7 mouse cellular contexts compared by ENCODE assay signal in the genomic region with DNA sequence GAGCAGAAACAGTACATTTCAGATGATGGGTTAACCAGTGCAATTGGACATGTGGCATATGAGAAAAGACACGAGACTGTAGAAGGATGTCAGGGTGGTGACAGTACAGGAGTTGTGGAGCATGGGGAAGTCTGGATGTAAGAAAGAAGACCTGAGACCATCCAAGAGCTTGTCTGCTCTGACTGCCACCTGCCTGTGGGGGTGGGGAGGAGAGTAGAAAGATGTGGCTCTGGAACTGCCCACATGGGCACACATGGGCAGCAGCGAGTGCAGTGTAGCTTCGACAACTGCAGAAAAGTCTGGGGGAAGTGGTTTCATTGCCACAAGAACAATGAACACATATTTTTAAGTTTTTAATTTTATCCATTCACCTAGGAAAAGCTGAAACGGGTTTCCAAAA. TPM values are rescaled to one million over a fixed set of nuclear protein-coding genes. Genes with fewer than 3 reads are reported as not detected.
DNase-seq lines count a peak whose midpoint lies in the region; ATAC-seq lines count a peak whose summit lies in the region.

No protein-coding gene starts in this region.

- H3K4me1 ChIP-seq in megakaryocyte, embryonic 14.5 days: peaks cover 82% of the 10 kb centered on the region
- peaks cover under 1% of the 10 kb centered on the region; the same call in 1 of the 2 replicates for H3K4me1 ChIP-seq in embryonic facial prominence, embryonic 11.5 days (ENCODE audit: control insufficient read depth, insufficient read depth, low read length)
- peaks cover 32% of the 10 kb centered on the region for H3K4me1 ChIP-seq in intestine, embryonic 15.5 days (replicated peaks)
- peaks cover 55% of the 10 kb centered on the region for H3K4me1 ChIP-seq in neural tube, embryonic 14.5 days (ENCODE audit: control insufficient read depth, insufficient read depth, low read length)

- H3K4me2 ChIP-seq in embryonic facial prominence, embryonic 11.5 days (ENCODE audit: low read depth, low read length): peak overlapping the region; percentile 84
- peak overlapping the region; percentile 81 for H3K4me2 ChIP-seq in intestine, embryonic 15.5 days (replicated peaks)
- peak overlapping the region; percentile 65 for H3K4me2 ChIP-seq in neural tube, embryonic 14.5 days (ENCODE audit: low read depth, low read length)

- no peaks in the 10 kb centered on the region for H3K27me3 ChIP-seq in megakaryocyte, embryonic 14.5 days (replicated peaks)
- H3K27me3 ChIP-seq in embryonic facial prominence, embryonic 11.5 days (ENCODE audit: control insufficient read depth, insufficient read depth, low read length): no peaks in the 10 kb centered on the region
- no peaks in the 10 kb centered on the region for H3K27me3 ChIP-seq in intestine, embryonic 15.5 days (replicated peaks)
- H3K27me3 ChIP-seq in neural tube, embryonic 14.5 days (ENCODE audit: control insufficient read depth, insufficient read depth, low read length): no peaks in the 10 kb centered on the region

- H3K9me3 ChIP-seq in megakaryocyte, embryonic 14.5 days: no peaks in the 10 kb centered on the region
- no peaks in the 10 kb centered on the region for H3K9me3 ChIP-seq in embryonic facial prominence, embryonic 11.5 days (replicated peaks; ENCODE audit: control insufficient read depth, low read length)
- no peaks in the 10 kb centered on the region for H3K9me3 ChIP-seq in intestine, embryonic 15.5 days
- no peaks in the 10 kb centered on the region for H3K9me3 ChIP-seq in neural tube, embryonic 14.5 days (ENCODE audit: control insufficient read depth, low read length)

- no peak for ATAC-seq in megakaryocyte, adult 5-6 weeks (ENCODE audit: poor library complexity, severe bottlenecking)
- ATAC-seq in embryonic facial prominence, embryonic 11.5 days (replicated peaks; ENCODE audit: insufficient number of reproducible peaks, low FRiP score, low TSS enrichment, low read depth): no peak
- no peak for ATAC-seq in intestine, embryonic 15.5 days
- no peak for ATAC-seq in neural tube, embryonic 14.5 days (ENCODE audit: low read depth)

- no peak overlapping the region; the same call in 1 of the 2 replicates for H3K9ac ChIP-seq in embryonic facial prominence, embryonic 11.5 days (replicated peaks; ENCODE audit: low read length)
- no peak overlapping the region for H3K9ac ChIP-seq in intestine, embryonic 15.5 days
- H3K9ac ChIP-seq in neural tube, embryonic 14.5 days (replicated peaks; ENCODE audit: low read depth, low read length): peak overlapping the region; percentile 77

- 16% methylated on average over 4 of the region's 4 CpGs for WGBS in embryonic facial prominence, embryonic 11.5 days
- WGBS in intestine, embryonic 15.5 days: 16% methylated on average over 4 of the region's 4 CpGs
- 9% methylated on average over 4 of the region's 4 CpGs for WGBS in neural tube, embryonic 14.5 days

- peaks cover 32% of the 10 kb centered on the region for H3K36me3 ChIP-seq in megakaryocyte, embryonic 14.5 days (replicated peaks; ENCODE audit: low read length)
- no peaks in the 10 kb centered on the region for H3K36me3 ChIP-seq in embryonic facial prominence, embryonic 11.5 days (replicated peaks; ENCODE audit: control insufficient read depth, insufficient read depth, low read depth, low read length)
- no peaks in the 10 kb centered on the region for H3K36me3 ChIP-seq in intestine, embryonic 15.5 days
- no peaks in the 10 kb centered on the region for H3K36me3 ChIP-seq in neural tube, embryonic 14.5 days (ENCODE audit: control insufficient read depth, insufficient read depth, low read length)

- no peak for DNase-seq in embryonic facial prominence, embryonic 11.5 days (ENCODE audit: low spot score)
- DNase-seq in layer of hippocampus, adult 18-20 months (ENCODE audit: low spot score in 2 of 2): no peak
- no peak for DNase-seq in Muller cell, postnatal 12 days (ENCODE audit: inconsistent ontology term)

- H3K27ac ChIP-seq in embryonic facial prominence, embryonic 11.5 days (replicated peaks; ENCODE audit: low read depth, low read length): no peak overlapping the region
- peak overlapping the region; percentile 95 for H3K27ac ChIP-seq in intestine, embryonic 15.5 days
- H3K27ac ChIP-seq in neural tube, embryonic 14.5 days (ENCODE audit: low read depth, low read length): peak overlapping the region; percentile 93

- H3K4me3 ChIP-seq in megakaryocyte, embryonic 14.5 days (replicated peaks): peak overlapping the region; percentile 98
- H3K4me3 ChIP-seq in embryonic facial prominence, embryonic 11.5 days (ENCODE audit: low read depth, low read length): peak overlapping the region; percentile 66
- H3K4me3 ChIP-seq in intestine, embryonic 15.5 days (replicated peaks): no peak overlapping the region
- H3K4me3 ChIP-seq in neural tube, embryonic 14.5 days (ENCODE audit: low read depth, low read length): peak overlapping the region; percentile 69

RNA-seq across cellular contexts. Expression of a gene that starts 10.7 kb away (rescaled TPM):
- polyA plus RNA-seq in megakaryocyte, embryonic 14.5 days (2012; ENCODE audit: insufficient read depth, low replicate concordance): 30.8 and 31.0 TPM in 2 replicates
- 10.1 and 13.7 TPM in 2 replicates for total RNA-seq in megakaryocyte, adult 5-6 weeks (2015)
- 10.5 and 11.1 TPM in 2 replicates for total RNA-seq in megakaryocyte, adult 5-6 weeks (2017)
- polyA plus RNA-seq in embryonic facial prominence, embryonic 11.5 days (2014; fragmentation: Nextera tagmentation; extraction: Ambion mirVana): 6.9 and 7.7 TPM in 2 replicates
- 16.8 and 16.9 TPM in 2 replicates for polyA plus RNA-seq in intestine, embryonic 15.5 days (2015; fragmentation: Nextera tagmentation; extraction: Ambion mirVana)
- polyA plus RNA-seq in neural tube, embryonic 14.5 days (2014; fragmentation: Nextera tagmentation; extraction: Ambion mirVana): 18.7 and 25.7 TPM in 2 replicates
- total RNA-seq in layer of hippocampus, adult 18-20 months (2021): 10 to 100 TPM; 22.0 to 23.6 TPM

RNA-seq across cellular contexts. Expression of a gene that starts 35.2 kb away (rescaled TPM):
- polyA plus RNA-seq in megakaryocyte, embryonic 14.5 days (2012; ENCODE audit: insufficient read depth, low replicate concordance): 42.4 and 54.0 TPM in 2 replicates
- 107 and 134 TPM in 2 replicates for total RNA-seq in megakaryocyte, adult 5-6 weeks (2015)
- 86.5 and 98.1 TPM in 2 replicates for total RNA-seq in megakaryocyte, adult 5-6 weeks (2017)
- polyA plus RNA-seq in embryonic facial prominence, embryonic 11.5 days (2014; fragmentation: Nextera tagmentation; extraction: Ambion mirVana): 53.7 and 59.5 TPM in 2 replicates
- 199 and 237 TPM in 2 replicates for polyA plus RNA-seq in intestine, embryonic 15.5 days (2015; fragmentation: Nextera tagmentation; extraction: Ambion mirVana)
- polyA plus RNA-seq in neural tube, embryonic 14.5 days (2014; fragmentation: Nextera tagmentation; extraction: Ambion mirVana): 26.4 and 38.0 TPM in 2 replicates
- 10 to 100 TPM; 22.3 to 25.3 TPM for total RNA-seq in layer of hippocampus, adult 18-20 months (2021)

RNA-seq across cellular contexts. Expression of a gene that starts 35.3 kb away (rescaled TPM):
- polyA plus RNA-seq in megakaryocyte, embryonic 14.5 days (2012; ENCODE audit: insufficient read depth, low replicate concordance): 1.6 and 7.0 TPM in 2 replicates
- 5.2 and 5.4 TPM in 2 replicates for total RNA-seq in megakaryocyte, adult 5-6 weeks (2015)
- total RNA-seq in megakaryocyte, adult 5-6 weeks (2017): 1.9 and 2.7 TPM in 2 replicates
- 2.2 and 3.9 TPM in 2 replicates for polyA plus RNA-seq in embryonic facial prominence, embryonic 11.5 days (2014; fragmentation: Nextera tagmentation; extraction: Ambion mirVana)
- 6.5 and 6.6 TPM in 2 replicates for polyA plus RNA-seq in intestine, embryonic 15.5 days (2015; fragmentation: Nextera tagmentation; extraction: Ambion mirVana)
- polyA plus RNA-seq in neural tube, embryonic 14.5 days (2014; fragmentation: Nextera tagmentation; extraction: Ambion mirVana): 4.5 and 5.3 TPM in 2 replicates
- total RNA-seq in layer of hippocampus, adult 18-20 months (2021): 1 to 10 TPM; 6.0 to 6.1 TPM

RNA-seq across cellular contexts. Expression of a gene that starts 48.8 kb away (rescaled TPM):
- 0.11 TPM in 1 of 2 replicates, not detected in the other for polyA plus RNA-seq in megakaryocyte, embryonic 14.5 days (2012; ENCODE audit: insufficient read depth, low replicate concordance)
- 0.07 TPM in 1 of 2 replicates, not detected in the other for total RNA-seq in megakaryocyte, adult 5-6 weeks (2015)
- total RNA-seq in megakaryocyte, adult 5-6 weeks (2017): 0.12 TPM in 1 of 2 replicates, not detected in the other
- 0.13 and 0.35 TPM in 2 replicates for polyA plus RNA-seq in embryonic facial prominence, embryonic 11.5 days (2014; fragmentation: Nextera tagmentation; extraction: Ambion mirVana)
- 0.96 and 1.3 TPM in 2 replicates for polyA plus RNA-seq in intestine, embryonic 15.5 days (2015; fragmentation: Nextera tagmentation; extraction: Ambion mirVana)
- 3.1 and 4.2 TPM in 2 replicates for polyA plus RNA-seq in neural tube, embryonic 14.5 days (2014; fragmentation: Nextera tagmentation; extraction: Ambion mirVana)
- total RNA-seq in layer of hippocampus, adult 18-20 months (2021): 1 to 10 TPM; 1.9 to 2.8 TPM
